Mouse (Mus musculus): ENCODE measurements around the gene Olfr267. TPM values are rescaled to one million over a fixed set of nuclear protein-coding genes. Genes with fewer than 3 reads are reported as not detected.

Olfr267 gene
- polyA plus RNA-seq, 1 experiment, result not detected

GRCm38 (mm10) chr4:58745583-58746222, 41.8 kb downstream of the Olfr267 start:
- 83% methylated on average over 7 of the region's 7 CpGs for WGBS
- H3K4me3 ChIP-seq (ENCODE audit: extremely low read depth, insufficient read depth, insufficient read length), result no peak overlapping the region
- H3K4me1 ChIP-seq (ENCODE audit: control insufficient read depth, insufficient read depth, insufficient read length), result no peaks in the 10 kb centered on the region
- H3K27me3 ChIP-seq (ENCODE audit: control insufficient read depth, insufficient read depth, low read length), result no peaks in the 10 kb centered on the region
- no peak overlapping the region for H3K27ac ChIP-seq (ENCODE audit: insufficient read depth, low read length)
- no peak for TF ChIP-seq CTCF (IDR thresholded peaks at IDR 0.05; ENCODE audit: extremely low read depth, insufficient read depth, insufficient read length, insufficient replicate concordance)
- TF ChIP-seq POLR2A (IDR thresholded peaks at IDR 0.05; ENCODE audit: low read depth, low read length), result no peak
- no peak for DNase-seq (ENCODE audit: low read depth in 1 of 2, low spot score in 2 of 2)
- no peaks in the 10 kb centered on the region for H3K36me3 ChIP-seq (ENCODE audit: control insufficient read depth, insufficient read depth, low read length)

GRCm38 (mm10) chr4:58736867-58737633, 50.5 kb downstream of the Olfr267 start:
- H3K27ac ChIP-seq (ENCODE audit: insufficient read depth, low read length), result no peak overlapping the region
- no peaks in the 10 kb centered on the region for H3K36me3 ChIP-seq (ENCODE audit: control insufficient read depth, insufficient read depth, low read length)
- WGBS, result 82% methylated on average over 18 of the region's 18 CpGs
- H3K27me3 ChIP-seq (ENCODE audit: control insufficient read depth, insufficient read depth, low read length), result no peaks in the 10 kb centered on the region
- TF ChIP-seq POLR2A (IDR thresholded peaks at IDR 0.05; ENCODE audit: low read depth, low read length) (no peak), CTCF (IDR thresholded peaks at IDR 0.05; ENCODE audit: extremely low read depth, insufficient read depth, insufficient read length, insufficient replicate concordance) (no peak)
- no peaks in the 10 kb centered on the region for H3K4me1 ChIP-seq (ENCODE audit: control insufficient read depth, insufficient read depth, insufficient read length)
- H3K4me3 ChIP-seq (ENCODE audit: extremely low read depth, insufficient read depth, insufficient read length), result no peak overlapping the region
- no peak for DNase-seq (ENCODE audit: low read depth in 1 of 2, low spot score in 2 of 2)

Other genes starting within 250 kb of the Olfr267 start
- 19.7 and 27.8 TPM in 2 replicates for gene Lpar1, start 233.8 kb downstream of the Olfr267 start, polyA plus RNA-seq (2012; rRNA removed)
- 10.0 and 21.6 TPM in 2 replicates for gene Ecpas, start 125.0 kb upstream of the Olfr267 start, polyA plus RNA-seq (2012; rRNA removed)
- gene Zkscan16, start 155.9 kb upstream of the Olfr267 start, polyA plus RNA-seq (2012; rRNA removed), result 0.04 TPM in 1 of 2 replicates, not detected in the other
- 0.92 and 0.96 TPM in 2 replicates for gene Ptgr1, start 199.4 kb upstream of the Olfr267 start, polyA plus RNA-seq (2012; rRNA removed)
- 1.4 and 2.9 TPM in 2 replicates for gene Dnajc25, start 207.3 kb upstream of the Olfr267 start, polyA plus RNA-seq (2012; rRNA removed)
- gene Gm20503, start 215.5 kb upstream of the Olfr267 start, polyA plus RNA-seq (2012; rRNA removed), result not detected in 2 replicates
- 31.5 and 34.5 TPM in 2 replicates for gene Gng10, start 247.4 kb upstream of the Olfr267 start, polyA plus RNA-seq (2012; rRNA removed)

Data from spleen, adult 2 months (tissue).